Mouse (Mus musculus) urinary bladder, postnatal 10 days (tissue): ENCODE results near the gene Tubb3.
"Not testable (repeated sequence)": the region's sequence is repeated elsewhere in the genome, so short reads cannot be mapped to it uniquely, and the experiment has no call there.

Source experiments
- DNase-seq: peaks from one replicate; pipeline ENCODE4 v3.0.0; 2022; ENCODE audit warnings: low spot score

The Tubb3 gene

GRCm38 (mm10) chr8:123431616-123432365, 20.6 kb downstream of the Tubb3 start:
- no peak for DNase-seq

- DNase-seq, result no peak
Measured at GRCm38 (mm10) chr8:123432381-123432780, 21.2 kb downstream of the Tubb3 start.

- not testable (repeated sequence) for DNase-seq
Measured at GRCm38 (mm10) chr8:123433241-123433974, 22.2 kb downstream of the Tubb3 start.

DNA sequence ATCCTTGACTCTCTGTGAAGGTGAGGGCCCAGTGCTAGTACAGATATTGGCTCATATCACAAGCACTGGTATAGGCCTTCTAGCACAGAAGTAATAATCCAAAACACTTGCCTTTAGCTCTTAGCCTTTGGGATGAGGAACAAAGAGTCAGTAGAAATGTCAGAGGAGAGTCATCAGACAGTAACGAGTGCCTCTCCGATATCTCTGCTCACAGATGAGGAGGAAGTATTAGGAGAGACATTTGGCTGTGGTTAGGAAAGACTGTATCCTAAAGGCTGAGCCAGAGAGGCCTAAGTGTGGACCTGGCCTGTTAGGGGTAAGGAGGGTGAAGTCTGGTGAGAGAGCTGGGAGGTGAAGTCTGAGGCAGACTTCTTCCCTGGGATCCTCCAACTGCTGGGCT, 30.6 kb downstream of the Tubb3 start:
- DNase-seq, result no peak

- no peak for DNase-seq
Measured at GRCm38 (mm10) chr8:123442351-123442750, 31.1 kb downstream of the Tubb3 start.

- peak; percentile 57 for DNase-seq
Measured at GRCm38 (mm10) chr8:123442871-123443575, 31.8 kb downstream of the Tubb3 start.

DNA sequence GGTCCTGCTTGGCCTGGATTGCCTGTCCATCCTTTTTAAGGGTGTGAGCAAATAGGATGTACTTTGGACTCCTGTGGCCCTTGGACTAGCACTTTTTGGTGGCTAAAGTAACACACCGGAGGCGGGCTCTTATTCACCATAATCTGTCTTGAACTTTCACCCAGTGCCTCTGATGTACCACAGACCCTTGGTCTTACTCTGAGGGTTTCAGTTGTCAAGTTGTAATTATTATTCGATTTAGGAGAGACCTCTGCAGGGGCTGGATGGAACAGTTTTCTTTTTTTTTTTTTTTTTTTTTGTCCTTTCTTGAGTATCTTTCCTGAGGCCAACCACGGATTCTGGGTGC, 32.3 kb downstream of the Tubb3 start:
- no peak for DNase-seq

GRCm38 (mm10) chr8:123444131-123444530, 32.9 kb downstream of the Tubb3 start:
- DNase-seq, result no peak

DNA sequence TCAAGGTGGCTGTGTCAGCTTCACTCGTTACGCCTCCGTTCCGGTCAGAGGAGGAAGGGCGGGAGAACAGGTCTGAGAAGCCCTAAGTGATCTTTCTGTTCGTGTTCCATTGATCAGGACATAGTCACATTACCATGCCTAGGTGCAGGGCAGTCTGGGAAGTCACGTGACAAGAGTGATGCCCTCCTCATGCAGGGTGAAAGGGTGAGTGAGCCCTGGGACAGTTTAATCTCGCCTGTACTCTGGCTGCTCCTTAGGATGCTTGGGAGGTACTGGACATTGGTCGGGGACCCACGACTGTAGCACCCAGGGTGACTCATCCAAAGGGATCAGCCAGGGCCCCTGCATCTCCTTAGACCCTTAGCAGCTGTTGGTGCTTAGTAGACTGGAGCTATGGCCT, 34.8 kb downstream of the Tubb3 start:
- no peak for DNase-seq

GRCm38 (mm10) chr8:123446799-123447198, 35.6 kb downstream of the Tubb3 start:
- no peak for DNase-seq

GRCm38 (mm10) chr8:123450783-123451182, 39.6 kb downstream of the Tubb3 start:
- no peak for DNase-seq

- not testable (repeated sequence) for DNase-seq
Measured at GRCm38 (mm10) chr8:123451747-123452146, 40.5 kb downstream of the Tubb3 start.

GRCm38 (mm10) chr8:123452149-123452548, 40.9 kb downstream of the Tubb3 start:
- no peak for DNase-seq

- DNase-seq, result no peak
Measured at GRCm38 (mm10) chr8:123453291-123453690, 42.1 kb downstream of the Tubb3 start.

DNA sequence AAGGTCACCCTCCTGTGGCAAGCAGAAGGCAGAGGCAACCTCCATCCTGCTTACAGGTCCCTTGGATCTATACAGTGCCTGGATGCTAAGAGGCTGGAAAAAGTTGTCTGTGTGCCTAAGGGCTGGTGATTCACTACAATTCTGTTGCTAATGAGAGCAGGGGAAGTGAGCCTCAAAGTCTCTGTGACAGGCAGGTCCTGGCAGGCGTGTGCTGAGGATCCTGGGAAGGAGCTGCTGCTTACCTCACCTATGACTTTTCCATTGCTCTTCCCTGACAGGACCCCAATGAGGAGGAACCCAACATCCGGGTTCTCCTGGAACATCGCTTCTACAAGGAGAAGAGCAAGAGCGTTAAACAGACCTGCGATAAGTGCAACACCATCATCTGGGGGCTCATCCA, 42.7 kb downstream of the Tubb3 start:
- no peak for DNase-seq

GRCm38 (mm10) chr8:123454559-123454958, 43.3 kb downstream of the Tubb3 start:
- DNase-seq, result no peak

DNA sequence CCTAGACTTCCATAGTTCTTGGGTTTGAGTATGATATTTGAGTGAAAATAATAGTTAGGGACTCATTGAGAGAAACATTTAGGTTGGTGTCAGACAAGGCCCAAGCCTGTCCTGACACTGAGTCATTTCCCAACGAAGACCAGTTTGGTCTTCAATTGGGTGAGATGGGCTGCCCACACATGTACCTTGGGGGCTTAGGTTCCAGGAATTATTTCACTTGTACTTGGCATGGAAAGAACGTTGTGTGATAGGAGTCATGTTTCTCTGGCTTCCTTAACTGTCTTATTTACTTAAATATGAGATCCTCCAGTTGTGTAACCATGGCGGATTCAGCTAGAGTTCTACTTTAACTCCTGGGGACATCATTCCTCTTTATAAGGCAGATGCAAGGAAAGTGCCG, 52.4 kb downstream of the Tubb3 start:
- no peak for DNase-seq

GRCm38 (mm10) chr8:123467476-123467875, 56.3 kb downstream of the Tubb3 start:
- no peak for DNase-seq
